Mouse (Mus musculus) limb, embryonic 12.5 days (tissue): ENCODE results near the gene Epn1. TPM values are rescaled to one million over a fixed set of nuclear protein-coding genes. Genes with fewer than 3 reads are reported as not detected.
A peak's percentile ranks its signal among the peaks of the same experiment; 100 is the strongest.

Experiments used
- ATAC-seq: fragments of 200-750 bp; cut with Nextera tagmentation; 2 replicates; pipeline ENCODE4 v1.8.0; 2017; ENCODE audit warnings: low read depth, moderate TSS enrichment; ENCODE audit not compliant: insufficient number of reproducible peaks, insufficient read depth, low FRiP score, low TSS enrichment
- H3K27ac ChIP-seq: fragments of 300-500 bp; sonication (generic); 2 replicates; pipeline ENCODE4 v1.5.1; 2016; ENCODE audit warnings: mild to moderate bottlenecking, moderate library complexity
- H3K27me3 ChIP-seq: fragments of 300-500 bp; sonication (generic); 2 replicates; pipeline ENCODE4 v1.6.1; 2016; ENCODE audit warnings: mild to moderate bottlenecking, moderate library complexity
- H3K36me3 ChIP-seq: fragments of 300-500 bp; sonication (generic); 2 replicates; pipeline ENCODE4 v1.6.1; 2016; ENCODE audit warnings: mild to moderate bottlenecking, moderate library complexity
- H3K4me1 ChIP-seq: fragments of 300-500 bp; sonication (generic); replicated peaks from 2 replicates; pipeline ENCODE4 v1.6.1; 2016
- H3K4me2 ChIP-seq: fragments of 300-500 bp; sonication (generic); 2 replicates; pipeline ENCODE4 v1.6.1; 2016; ENCODE audit warnings: mild to moderate bottlenecking, moderate library complexity
- H3K4me3 ChIP-seq: fragments of 300-500 bp; sonication (generic); replicated peaks from 2 replicates; pipeline ENCODE4 v1.5.1; 2016; ENCODE audit warnings: mild to moderate bottlenecking
- H3K9ac ChIP-seq: fragments of 300-500 bp; sonication (generic); replicated peaks from 2 replicates; pipeline ENCODE4 v1.6.1; 2016; ENCODE audit warnings: mild to moderate bottlenecking, moderate library complexity
- H3K9me3 ChIP-seq: fragments of 300-500 bp; sonication (generic); 2 replicates; pipeline ENCODE4 v1.6.1; 2016; ENCODE audit warnings: mild to moderate bottlenecking, moderate library complexity
- WGBS: fragments of 180-500 bp; shearing (Covaris S2); methylation state at CpG from one replicate; pipeline ENCODE4 v1.1.7; 2016; 5-methylcytosine and 5-hydroxymethylcytosine counted together
- polyA plus RNA-seq: library from polyadenylated mRNA; unstranded; fragments of >200 nt; fragmentation: Nextera tagmentation; extraction: Ambion mirVana; gene quantifications from 2 replicates; pipeline ENCODE4 v1.2.1, GENCODE M21; 2016

Epn1 gene
- polyA plus RNA-seq, 1 experiment from 2014 or later, result 62.8 TPM

DNA sequence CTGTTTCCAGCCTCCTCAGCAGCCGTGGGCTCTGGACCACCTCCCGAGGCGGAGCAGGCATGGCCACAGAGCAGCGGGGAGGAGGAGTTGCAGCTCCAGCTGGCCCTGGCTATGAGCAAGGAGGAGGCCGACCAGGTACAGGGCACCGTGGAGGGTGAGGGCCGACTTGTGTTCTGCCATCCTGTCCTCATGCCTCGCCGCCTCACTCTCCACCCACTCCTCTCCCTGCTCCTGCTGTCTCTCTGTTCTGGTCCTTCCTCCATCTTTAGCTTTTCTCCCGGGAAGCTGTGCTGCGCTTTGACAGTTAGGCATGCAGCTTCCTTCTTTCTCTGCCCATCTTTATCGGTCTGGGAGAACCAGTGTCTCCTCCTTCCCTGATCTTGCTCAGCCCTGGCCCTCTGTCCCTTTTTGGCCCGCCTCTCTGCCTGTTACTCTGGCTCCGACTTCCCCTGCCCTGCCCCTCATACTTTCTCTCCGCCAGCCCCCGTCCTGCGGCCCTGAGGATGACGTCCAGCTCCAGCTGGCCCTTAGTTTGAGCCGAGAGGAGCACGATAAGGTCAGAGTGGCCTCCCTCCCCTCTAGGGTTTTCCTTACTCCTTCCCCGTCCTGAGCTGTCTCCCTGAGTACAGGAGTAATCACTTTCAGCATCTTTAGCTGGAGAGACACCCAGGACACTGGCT is 12.9 kb downstream of the Epn1 start:
- no peak overlapping the region for H3K4me3 ChIP-seq
- no peak overlapping the region for H3K9ac ChIP-seq
- ATAC-seq, result no peak
- no peak overlapping the region for H3K27ac ChIP-seq
- H3K9me3 ChIP-seq, result no peaks in the 10 kb centered on the region
- H3K4me1 ChIP-seq, result no peaks in the 10 kb centered on the region
- 85% methylated on average over 21 of the region's 21 CpGs for WGBS
- H3K27me3 ChIP-seq, result no peaks in the 10 kb centered on the region
- H3K4me2 ChIP-seq, result no peak overlapping the region
- peaks cover 96% of the 10 kb centered on the region for H3K36me3 ChIP-seq

DNA sequence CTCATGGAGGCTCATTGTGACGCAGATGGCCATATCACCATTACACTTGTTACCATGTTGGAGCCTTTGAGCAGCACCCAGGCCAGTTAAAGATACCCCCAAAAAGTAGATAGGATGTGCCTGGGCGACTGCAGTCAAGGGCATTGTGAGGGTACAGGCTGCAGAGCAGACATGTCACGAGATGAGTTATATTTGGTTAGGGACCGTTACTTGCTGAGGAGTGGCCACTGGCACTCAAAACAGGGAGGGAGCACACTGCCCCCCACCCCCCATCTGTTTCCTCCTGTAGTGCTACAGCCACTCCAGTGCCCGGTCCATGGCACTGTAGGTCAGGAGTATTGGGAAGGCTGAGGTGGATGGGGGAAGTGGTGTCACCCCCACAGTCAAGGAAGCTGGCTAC is 18.7 kb downstream of the Epn1 start:
- H3K4me1 ChIP-seq, result no peaks in the 10 kb centered on the region
- H3K27ac ChIP-seq, result no peak overlapping the region
- no peaks in the 10 kb centered on the region for H3K9me3 ChIP-seq
- no peak overlapping the region for H3K4me2 ChIP-seq
- no peak overlapping the region for H3K9ac ChIP-seq
- H3K36me3 ChIP-seq, result peaks cover 56% of the 10 kb centered on the region
- no peaks in the 10 kb centered on the region for H3K27me3 ChIP-seq
- H3K4me3 ChIP-seq, result no peak overlapping the region
- 94% methylated on average over 5 of the region's 5 CpGs for WGBS
- no peak for ATAC-seq

DNA sequence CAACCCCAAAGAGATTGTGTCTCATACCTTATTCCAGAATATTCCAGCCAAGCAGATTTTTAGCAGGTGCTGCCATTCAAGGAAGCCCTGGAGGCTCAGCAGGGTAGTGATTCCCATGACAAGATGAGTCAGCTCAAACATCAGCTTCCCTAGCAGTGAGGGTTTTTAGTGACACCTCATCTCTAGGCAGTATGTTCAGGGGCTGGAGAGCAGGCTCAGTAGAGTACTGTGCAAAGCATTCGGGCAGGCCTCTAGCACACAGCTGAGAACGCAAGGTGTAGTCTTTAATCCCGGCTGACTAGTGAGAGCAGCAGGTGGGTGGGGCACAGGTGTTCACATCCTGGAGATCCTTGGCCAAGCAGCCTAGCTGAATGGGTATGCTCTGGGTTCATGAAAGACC is 19.8 kb downstream of the Epn1 start:
- no peak overlapping the region for H3K4me2 ChIP-seq
- H3K27me3 ChIP-seq, result no peaks in the 10 kb centered on the region
- no peak for ATAC-seq
- no peak overlapping the region for H3K9ac ChIP-seq
- no peak overlapping the region for H3K27ac ChIP-seq
- no peak overlapping the region for H3K4me3 ChIP-seq
- H3K9me3 ChIP-seq, result no peaks in the 10 kb centered on the region
- 81% methylated on average over 3 of the region's 3 CpGs for WGBS
- H3K36me3 ChIP-seq, result peaks cover 46% of the 10 kb centered on the region
- no peaks in the 10 kb centered on the region for H3K4me1 ChIP-seq

DNA sequence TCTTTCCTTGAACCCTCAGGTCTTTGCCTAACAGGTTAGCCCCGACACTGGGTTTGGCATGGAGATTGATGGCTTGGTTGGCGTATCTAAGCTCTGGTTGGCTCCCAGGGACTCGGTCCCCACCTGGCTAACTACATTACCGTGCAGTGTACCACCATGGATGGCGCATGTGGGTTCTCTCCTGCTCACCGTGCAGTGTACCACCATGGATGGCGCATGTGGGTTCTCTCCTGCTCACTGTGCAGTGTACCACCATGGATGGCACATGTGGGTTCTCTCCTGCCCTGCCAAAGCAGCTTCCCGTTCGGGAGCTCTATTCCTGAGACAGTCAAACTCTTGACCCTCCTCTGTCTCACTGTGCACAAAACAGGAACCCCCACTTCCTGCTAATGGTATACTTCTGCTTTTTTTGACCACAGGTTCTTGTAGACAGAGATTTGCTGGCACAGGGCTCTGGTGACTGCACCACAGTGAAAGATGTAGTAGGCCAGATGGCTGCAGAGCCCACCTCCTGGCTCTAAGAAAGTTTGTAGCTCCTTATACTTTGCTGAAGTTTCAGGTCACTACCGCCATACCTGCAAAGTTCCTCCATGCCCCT is 21.1 kb downstream of the Epn1 start:
- H3K9me3 ChIP-seq, result no peaks in the 10 kb centered on the region
- no peaks in the 10 kb centered on the region for H3K4me1 ChIP-seq
- no peak overlapping the region for H3K27ac ChIP-seq
- no peaks in the 10 kb centered on the region for H3K27me3 ChIP-seq
- 87% methylated on average over 10 of the region's 10 CpGs for WGBS
- no peak overlapping the region for H3K4me3 ChIP-seq
- peaks cover 32% of the 10 kb centered on the region for H3K36me3 ChIP-seq
- no peak overlapping the region for H3K9ac ChIP-seq
- no peak overlapping the region for H3K4me2 ChIP-seq
- no peak for ATAC-seq

DNA sequence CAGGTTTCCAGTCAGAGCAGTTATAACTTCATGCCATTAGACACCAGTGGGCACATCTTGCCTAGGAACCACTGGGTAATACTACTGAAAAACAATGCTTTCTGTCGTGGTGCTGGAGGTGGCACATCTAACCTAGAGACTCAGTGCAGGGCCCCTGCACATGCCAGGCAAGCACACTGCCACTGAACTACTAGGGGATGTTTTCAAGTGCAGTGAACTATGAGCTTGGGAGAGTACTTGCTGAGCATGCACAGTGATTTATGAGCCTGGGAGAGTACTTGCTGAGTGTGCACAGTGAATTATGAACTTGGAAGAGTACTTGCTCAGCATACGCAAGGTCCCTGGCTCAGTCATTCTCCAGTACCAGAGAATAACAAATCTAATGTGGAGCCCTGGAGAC is 22.5 kb downstream of the Epn1 start:
- no peak for ATAC-seq
- Histone ChIP-seq H3K4me2 (no peak overlapping the region), H3K9me3 (no peaks in the 10 kb centered on the region), H3K9ac (no peak overlapping the region), H3K27me3 (no peaks in the 10 kb centered on the region), H3K4me1 (no peaks in the 10 kb centered on the region), H3K4me3 (no peak overlapping the region), H3K27ac (no peak overlapping the region), H3K36me3 (peaks cover 18% of the 10 kb centered on the region)
- WGBS, result 84% methylated on average over 2 of the region's 2 CpGs

DNA sequence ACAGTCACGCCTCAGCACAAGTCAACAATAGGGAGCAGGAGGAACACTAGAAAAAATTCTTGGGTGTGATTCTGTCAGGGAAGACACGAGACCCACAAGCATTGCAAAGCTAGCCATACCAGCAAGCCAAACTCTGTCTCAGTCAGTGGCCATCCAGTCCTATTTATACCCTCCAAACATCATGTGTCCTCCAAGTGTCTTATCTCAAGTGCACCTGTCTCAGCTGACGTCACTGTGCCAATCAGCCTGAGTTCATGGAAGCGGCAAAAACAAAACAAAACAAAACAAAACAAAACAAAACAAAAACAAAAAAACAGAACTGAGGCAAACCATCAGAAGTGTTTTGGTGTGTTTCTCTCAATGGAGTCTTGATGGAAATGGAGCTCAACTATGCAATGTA is 28.2 kb downstream of the Epn1 start:
- no peak for ATAC-seq

DNA sequence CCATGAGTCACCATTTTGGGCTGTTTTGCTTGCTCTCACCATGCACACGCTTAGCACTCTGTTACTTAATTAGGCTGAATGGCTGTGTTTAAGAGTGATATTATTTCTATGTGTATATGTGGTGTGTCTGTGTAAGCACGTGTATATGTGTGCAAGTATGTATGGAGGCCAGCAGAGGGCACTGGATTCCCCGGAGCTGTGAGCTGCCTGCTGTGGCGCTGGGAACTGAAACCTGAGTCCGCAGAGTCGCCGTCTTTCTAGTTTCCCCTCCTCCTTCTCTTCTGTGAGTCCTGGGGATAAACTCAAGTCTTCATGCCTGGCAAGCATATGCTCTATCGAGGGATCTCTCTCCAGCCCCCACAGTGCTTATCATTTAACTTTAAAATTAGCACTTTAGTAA is 29.3 kb downstream of the Epn1 start:
- no peaks in the 10 kb centered on the region for H3K36me3 ChIP-seq
- H3K4me3 ChIP-seq, result no peak overlapping the region
- H3K27me3 ChIP-seq, result no peaks in the 10 kb centered on the region
- WGBS, result 90% methylated on average over 8 of the region's 8 CpGs
- H3K4me2 ChIP-seq, result no peak overlapping the region
- ATAC-seq, result no peak
- no peak overlapping the region for H3K27ac ChIP-seq
- H3K4me1 ChIP-seq, result no peaks in the 10 kb centered on the region
- 0 out of 2 replicates have a peak, but pooled peaks cover 3% of the 10 kb centered on the region for H3K9me3 ChIP-seq
- H3K9ac ChIP-seq, result no peak overlapping the region

More for the DNA sequence above, 28.2 kb downstream of the Epn1 start:
- Histone ChIP-seq H3K27ac (no peak overlapping the region), H3K27me3 (no peaks in the 10 kb centered on the region), H3K9ac (no peak overlapping the region), H3K4me1 (no peaks in the 10 kb centered on the region), H3K4me2 (no peak overlapping the region), H3K36me3 (no peaks in the 10 kb centered on the region), H3K4me3 (no peak overlapping the region), H3K9me3 (0 out of 2 replicates have a peak, but pooled peaks cover 3% of the 10 kb centered on the region)
- 75% methylated on average over 4 of the region's 4 CpGs for WGBS

DNA sequence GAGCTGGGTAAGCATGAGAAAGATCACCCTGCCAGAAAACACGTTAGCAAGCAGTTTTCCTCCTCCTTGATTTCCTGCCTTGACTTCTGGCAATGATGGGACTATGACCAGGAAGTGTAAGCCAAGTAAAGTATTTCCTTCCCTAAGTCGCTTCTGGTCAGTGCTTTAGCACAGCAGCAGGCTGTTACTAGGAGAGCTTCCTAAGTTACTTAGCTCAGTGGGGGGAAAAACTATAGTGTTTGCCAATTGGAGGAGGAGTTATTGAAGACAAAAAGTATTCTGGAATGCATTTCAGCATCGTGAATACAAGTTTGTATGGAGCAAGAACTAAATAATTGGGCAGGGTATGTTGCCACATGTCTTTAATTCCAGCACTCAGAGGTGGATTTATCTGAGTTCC is 32.7 kb downstream of the Epn1 start:
- 0 out of 2 replicates have a peak, but pooled peaks cover 3% of the 10 kb centered on the region for H3K9me3 ChIP-seq
- no peaks in the 10 kb centered on the region for H3K27me3 ChIP-seq
- WGBS, result 58% methylated on average over 3 of the region's 3 CpGs
- no peak overlapping the region for H3K27ac ChIP-seq
- ATAC-seq, result no peak
- H3K36me3 ChIP-seq, result no peaks in the 10 kb centered on the region
- no peaks in the 10 kb centered on the region for H3K4me1 ChIP-seq
- H3K4me3 ChIP-seq, result no peak overlapping the region
- no peak overlapping the region for H3K4me2 ChIP-seq
- H3K9ac ChIP-seq, result no peak overlapping the region

DNA sequence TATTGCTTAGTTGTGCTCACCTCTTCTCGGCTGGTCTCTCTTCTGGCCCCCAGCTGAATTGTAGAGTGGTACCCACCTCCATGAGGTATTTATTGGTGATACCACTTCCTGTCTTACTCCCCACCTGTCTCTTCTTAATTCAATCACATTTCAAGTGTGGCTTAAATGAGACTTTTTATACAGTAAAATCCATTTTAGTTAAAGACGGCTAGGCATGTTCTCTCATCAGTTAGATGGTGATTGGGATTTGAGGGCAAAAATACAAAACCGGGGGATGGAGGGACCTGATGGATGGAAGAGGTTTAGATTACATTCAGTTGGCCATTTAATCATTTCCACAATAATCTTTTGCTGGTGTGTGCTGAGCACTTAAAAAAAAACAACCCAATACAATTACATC is 36.8 kb downstream of the Epn1 start, which contains the start of gene Rfpl4:
TSS of gene Rfpl4 (minus strand) at position 101 of the 400 bp plus-strand sequence.
- Histone ChIP-seq H3K9ac (no peak within 1 kb of the TSS), H3K4me3 (no peak within 1 kb of the TSS), H3K36me3 (no peaks in the 10 kb centered on the region), H3K9me3 (no peaks in the 10 kb centered on the region), H3K4me1 (no peaks in the 10 kb centered on the region), H3K27me3 (no peaks in the 10 kb centered on the region), H3K27ac (no peak within 1 kb of the TSS), H3K4me2 (no peak within 1 kb of the TSS)
- WGBS, result 81% methylated on average over 3 of the region's 3 CpGs
- no peak for ATAC-seq

DNA sequence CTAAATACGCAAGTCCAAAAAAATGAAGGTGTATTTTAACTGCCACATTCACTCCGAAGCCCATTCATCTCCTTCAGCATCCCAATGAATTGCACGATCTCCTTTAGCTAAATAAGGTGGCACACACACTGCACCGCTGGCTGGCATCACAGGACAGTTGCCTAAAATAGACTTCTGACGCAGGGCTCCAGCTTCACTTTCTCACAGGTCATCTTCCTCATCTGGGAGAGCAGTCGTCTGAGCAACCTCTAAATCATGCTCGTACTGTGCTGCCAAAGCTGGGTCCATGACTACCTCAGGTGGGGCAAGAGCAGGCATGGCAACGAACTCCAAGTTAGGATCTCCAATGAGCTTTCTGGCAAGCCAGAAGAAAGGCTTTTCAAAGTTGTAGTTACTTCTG is 45.0 kb downstream of the Epn1 start:
- Histone ChIP-seq H3K4me1 (no peaks in the 10 kb centered on the region; the same call in 1 of the 2 replicates), H3K27me3 (0 out of 2 replicates have a peak, but pooled peaks cover 3% of the 10 kb centered on the region), H3K27ac (no peak overlapping the region), H3K4me2 (no peak overlapping the region), H3K36me3 (no peaks in the 10 kb centered on the region), H3K4me3 (no peak overlapping the region), H3K9ac (no peak overlapping the region), H3K9me3 (no peaks in the 10 kb centered on the region)
- ATAC-seq, result no peak
- WGBS, result 88% methylated on average over 8 of the region's 8 CpGs

DNA sequence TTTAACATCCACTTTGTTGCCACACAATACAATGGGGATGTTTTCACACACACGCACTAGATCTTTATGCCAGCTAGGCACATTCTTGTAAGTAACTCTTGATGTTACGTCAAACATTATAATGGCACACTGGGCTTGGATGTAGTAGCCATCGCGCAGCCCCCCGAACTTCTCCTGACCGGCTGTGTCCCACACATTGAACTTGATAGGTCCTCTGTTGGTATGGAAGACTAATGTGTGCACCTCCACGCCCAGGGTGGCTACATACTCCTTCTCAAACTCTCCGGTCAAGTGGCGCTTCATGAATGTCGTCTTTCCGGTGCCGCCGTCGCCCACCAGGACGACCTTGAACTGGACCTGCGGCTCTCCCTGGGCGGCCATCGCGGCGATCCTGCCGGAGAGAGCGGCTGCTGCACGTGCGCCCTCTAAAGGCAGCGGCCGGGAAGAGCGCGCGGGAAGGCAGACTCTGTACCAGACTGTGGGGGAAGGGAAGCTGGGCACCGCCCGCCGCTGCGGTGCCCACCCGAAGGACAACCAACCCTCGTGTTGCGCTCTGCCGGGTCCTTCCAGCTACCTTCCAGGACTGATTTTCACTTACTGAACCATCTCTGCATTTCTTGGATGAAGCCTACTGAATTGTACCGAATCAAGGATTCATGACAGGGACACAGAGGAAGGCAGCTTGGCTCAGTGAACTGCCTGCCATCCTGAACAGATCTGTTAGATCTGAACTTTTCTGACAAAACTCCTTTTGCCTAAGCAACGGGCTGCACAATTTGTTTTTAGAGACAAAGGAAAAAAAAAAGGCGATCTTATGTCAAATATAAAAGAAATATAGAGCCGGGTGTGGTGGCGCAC is 45.7 kb downstream of the Epn1 start, which contains the start of gene Rasl2-9:
TSS of gene Rasl2-9 (minus strand) at position 402 of the 858 bp plus-strand sequence.
- peak; percentile 37 for ATAC-seq
- H3K27me3 ChIP-seq, result 0 out of 2 replicates have a peak, but pooled peaks cover 3% of the 10 kb centered on the region
- peak within 1 kb of the TSS; percentile 58 for H3K4me2 ChIP-seq
- 20% methylated on average over 42 of the region's 42 CpGs for WGBS
- no peaks in the 10 kb centered on the region for H3K36me3 ChIP-seq
- peak within 1 kb of the TSS; percentile 34 for H3K4me3 ChIP-seq
- H3K27ac ChIP-seq, result no peak within 1 kb of the TSS
- H3K9me3 ChIP-seq, result no peaks in the 10 kb centered on the region
- no peaks in the 10 kb centered on the region; the same call in 1 of the 2 replicates for H3K4me1 ChIP-seq
- peak within 1 kb of the TSS; percentile 37; the same call in 1 of the 2 replicates for H3K9ac ChIP-seq
